Mouse (Mus musculus) liver, postnatal 0 days (tissue): ENCODE measurements around the gene Nrk. TPM values are rescaled to one million over a fixed set of nuclear protein-coding genes. Genes with fewer than 3 reads are reported as not detected.

ENCODE experiments used
- ATAC-seq: fragments of 200-750 bp; cut with Nextera tagmentation; 2 replicates; pipeline ENCODE4 v1.8.0; 2017; ENCODE audit warnings: mild to moderate bottlenecking, moderate library complexity
- DNase-seq: peaks from one replicate; pipeline ENCODE4 v3.0.0-alpha.2; 2016
- H3K27ac ChIP-seq: fragments of 300-500 bp; sonication (generic); 2 replicates; pipeline ENCODE4 v1.5.1; 2014; ENCODE audit warnings: antibody characterized with exemption, moderate library complexity, mild to moderate bottlenecking, low read depth
- H3K27me3 ChIP-seq: fragments of 300-500 bp; sonication (generic); 2 replicates; pipeline ENCODE4 v1.6.1; 2014; ENCODE audit warnings: low read length, control low read depth, mixed read lengths; ENCODE audit not compliant: insufficient read depth
- H3K36me3 ChIP-seq: fragments of 300-500 bp; sonication (generic); replicated peaks from 2 replicates; pipeline ENCODE4 v1.6.1; 2014; ENCODE audit warnings: mild to moderate bottlenecking, control low read depth, low read length, moderate library complexity, mixed read lengths; ENCODE audit not compliant: insufficient read depth
- H3K4me1 ChIP-seq: fragments of 300-500 bp; sonication (generic); 2 replicates; pipeline ENCODE4 v1.6.1; 2014; ENCODE audit warnings: antibody characterized with exemption, mild to moderate bottlenecking, control low read depth; ENCODE audit not compliant: insufficient read depth
- H3K4me2 ChIP-seq: fragments of 300-500 bp; sonication (generic); 2 replicates; pipeline ENCODE4 v1.6.1; 2014; ENCODE audit warnings: low read depth, mild to moderate bottlenecking, low read length, moderate library complexity, mixed read lengths
- H3K4me3 ChIP-seq: fragments of 300-500 bp; sonication (generic); 2 replicates; pipeline ENCODE4 v1.5.1; 2014; ENCODE audit warnings: low read depth, low read length
- H3K9ac ChIP-seq: fragments of 300-500 bp; sonication (generic); replicated peaks from 2 replicates; pipeline ENCODE4 v1.6.1; 2014; ENCODE audit warnings: mild to moderate bottlenecking, moderate library complexity
- H3K9me3 ChIP-seq: fragments of 300-500 bp; sonication (generic); 2 replicates; pipeline ENCODE4 v1.6.1; 2016; ENCODE audit warnings: mild to moderate bottlenecking, control low read depth, low read length, mixed read lengths
- CTCF ChIP-seq: sonication (generic); IDR thresholded peaks from 2 replicates; pipeline ENCODE4 v1.5.1; 2016; ENCODE audit warnings: antibody characterized with exemption, low read depth
- EP300 ChIP-seq: IDR thresholded peaks from 2 replicates; pipeline ENCODE4 v1.6.1; 2016; ENCODE audit warnings: antibody characterized with exemption, low read depth, mild to moderate bottlenecking
- WGBS: fragments of 180-500 bp; shearing (Covaris S2); extraction: QIAGEN DNeasy Blood & Tissue Kit; methylation state at CpG from one replicate; pipeline ENCODE4 v1.1.7; 2014; ENCODE audit not compliant: insufficient replicate concordance; 5-methylcytosine and 5-hydroxymethylcytosine counted together
- polyA plus RNA-seq: library from polyadenylated mRNA; unstranded; fragments of >200 nt; fragmentation: Nextera tagmentation; extraction: Ambion mirVana; gene quantifications from 2 replicates; pipeline ENCODE4 v1.2.1, GENCODE M21; 2015

The Nrk gene
- polyA plus RNA-seq, 1 experiment from 2014 or later, result 0.40 TPM

- 65% methylated on average over 3 of the region's 3 CpGs for WGBS
- Histone ChIP-seq H3K4me3 (no peak overlapping the region), H3K27me3 (no peaks in the 10 kb centered on the region), H3K4me2 (no peak overlapping the region), H3K36me3 (no peaks in the 10 kb centered on the region), H3K9ac (no peak overlapping the region), H3K4me1 (no peaks in the 10 kb centered on the region), H3K9me3 (no peaks in the 10 kb centered on the region), H3K27ac (no peak overlapping the region)
- DNase-seq (no peak), ATAC-seq (no peak)
- TF ChIP-seq CTCF (no peak), EP300 (no peak)
Measured at GRCm38 (mm10) chrX:138978501-138978900, 64.3 kb downstream of the Nrk start.

DNA sequence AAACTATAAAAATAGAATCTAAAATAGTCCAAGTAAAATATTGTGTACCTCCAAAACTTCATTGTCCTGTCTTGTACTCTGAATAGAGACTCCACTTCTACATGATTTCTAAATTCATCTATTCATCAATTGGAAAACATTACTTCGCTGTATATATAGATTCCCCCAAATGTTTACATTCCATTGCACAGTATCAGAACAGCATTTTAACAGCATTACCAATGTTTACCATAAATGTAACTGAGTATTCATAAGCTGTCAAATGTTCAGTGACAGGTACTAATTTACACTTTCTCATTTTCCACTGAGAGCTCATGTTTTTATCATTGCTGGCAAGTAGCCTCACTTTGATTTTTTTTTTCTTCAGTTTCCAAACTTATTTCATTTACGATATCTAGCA lies 65.0 kb downstream of the Nrk start:
- DNase-seq (no peak), ATAC-seq (no peak)
- TF ChIP-seq EP300 (no peak), CTCF (no peak)
- no peak overlapping the region for H3K9ac ChIP-seq
- H3K27ac ChIP-seq, result no peak overlapping the region
- H3K4me3 ChIP-seq, result no peak overlapping the region
- H3K36me3 ChIP-seq, result no peaks in the 10 kb centered on the region
- 71% methylated on average over 2 of the region's 2 CpGs for WGBS
- H3K4me1 ChIP-seq, result no peaks in the 10 kb centered on the region
- H3K27me3 ChIP-seq, result no peaks in the 10 kb centered on the region
- no peaks in the 10 kb centered on the region for H3K9me3 ChIP-seq
- no peak overlapping the region for H3K4me2 ChIP-seq

DNA sequence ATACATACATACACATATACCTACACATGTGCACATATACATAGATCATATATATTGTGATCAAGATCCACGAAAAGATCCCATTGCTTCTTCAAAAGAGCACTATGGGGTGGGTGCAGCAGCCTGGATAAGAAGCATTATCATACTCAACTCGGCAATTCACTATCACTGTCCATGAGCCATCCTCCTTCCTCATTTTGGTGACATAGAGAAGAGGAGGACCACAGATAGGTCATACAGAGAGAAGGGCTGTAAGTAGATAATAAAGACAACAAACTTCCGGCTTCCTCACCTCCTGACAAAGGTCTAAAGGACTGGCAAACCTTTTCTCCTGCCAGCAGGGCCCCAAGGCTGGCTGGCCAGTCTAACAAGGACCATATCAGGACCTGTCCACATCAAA lies 100.3 kb downstream of the Nrk start:
- Histone ChIP-seq H3K4me2 (no peak overlapping the region), H3K27ac (no peak overlapping the region), H3K4me3 (no peak overlapping the region), H3K36me3 (no peaks in the 10 kb centered on the region), H3K27me3 (no peaks in the 10 kb centered on the region), H3K4me1 (no peaks in the 10 kb centered on the region), H3K9me3 (no peaks in the 10 kb centered on the region), H3K9ac (no peak overlapping the region)
- ATAC-seq (no peak), DNase-seq (no peak)
- TF ChIP-seq EP300, result no peak
- TF ChIP-seq CTCF, result no peak
- 36% methylated on average over 3 of the region's 3 CpGs for WGBS

DNA sequence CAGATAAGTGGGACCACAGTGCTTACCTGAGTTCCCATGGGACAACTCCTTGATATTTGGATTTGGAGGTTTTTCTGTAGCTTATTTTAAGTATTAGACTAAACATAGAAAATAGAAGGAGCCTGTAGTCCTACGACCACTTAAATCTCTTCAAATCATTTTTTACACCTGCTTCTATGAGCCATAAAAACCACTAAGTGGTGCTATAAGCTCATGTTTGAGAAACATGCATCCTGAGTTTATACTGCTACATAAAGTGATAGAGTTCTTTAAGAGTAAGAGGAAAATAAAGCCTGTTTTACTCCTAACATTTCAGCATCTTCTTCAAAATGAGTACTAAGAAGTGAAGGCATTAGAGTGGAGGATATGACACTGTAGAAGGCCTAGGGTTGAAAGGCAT lies 102.3 kb downstream of the Nrk start:
- ATAC-seq, result no peak
- Histone ChIP-seq H3K4me2 (no peak overlapping the region), H3K9ac (no peak overlapping the region), H3K4me1 (no peaks in the 10 kb centered on the region), H3K36me3 (no peaks in the 10 kb centered on the region), H3K9me3 (no peaks in the 10 kb centered on the region), H3K27me3 (no peaks in the 10 kb centered on the region), H3K27ac (no peak overlapping the region), H3K4me3 (no peak overlapping the region)
- TF ChIP-seq EP300, result no peak
- TF ChIP-seq CTCF, result peak; percentile 36; the same call in 1 of the 2 replicates
- 57% methylated on average over 1 of the region's 1 CpGs for WGBS
- DNase-seq, result no peak

- Histone ChIP-seq H3K9me3 (no peaks in the 10 kb centered on the region), H3K4me3 (no peak overlapping the region), H3K9ac (no peak overlapping the region), H3K36me3 (no peaks in the 10 kb centered on the region), H3K27me3 (no peaks in the 10 kb centered on the region), H3K27ac (no peak overlapping the region), H3K4me2 (no peak overlapping the region), H3K4me1 (no peaks in the 10 kb centered on the region)
- ATAC-seq, result no peak
- 68% methylated on average over 3 of the region's 3 CpGs for WGBS
- DNase-seq, result no peak
- no peak for TF ChIP-seq CTCF
- no peak for TF ChIP-seq EP300
Measured at GRCm38 (mm10) chrX:139026532-139027097, 112.4 kb downstream of the Nrk start.

DNA sequence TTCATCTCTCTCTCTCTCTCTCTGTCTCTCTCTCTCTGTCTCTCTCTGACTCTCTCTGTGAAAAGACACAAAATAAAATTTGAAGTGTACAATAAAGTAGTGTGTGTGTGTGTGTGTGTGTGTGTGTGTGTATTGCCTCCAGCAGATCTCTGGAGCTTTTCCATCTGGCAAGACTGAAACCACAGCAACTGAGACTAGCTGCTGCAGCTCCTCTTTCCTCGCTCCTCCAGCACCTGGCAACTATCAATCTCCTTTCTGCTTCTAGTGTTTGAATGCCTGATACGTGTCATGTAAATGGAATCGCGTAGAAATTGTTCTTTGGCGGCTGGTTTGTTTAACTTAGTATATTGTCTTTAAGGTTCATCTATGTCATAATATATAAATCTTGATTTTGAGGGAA lies 113.1 kb downstream of the Nrk start:
- no peaks in the 10 kb centered on the region for H3K4me1 ChIP-seq
- no peaks in the 10 kb centered on the region for H3K36me3 ChIP-seq
- no peak overlapping the region for H3K4me2 ChIP-seq
- WGBS, result 63% methylated on average over 5 of the region's 5 CpGs
- no peak overlapping the region for H3K9ac ChIP-seq
- no peak for DNase-seq
- H3K27me3 ChIP-seq, result no peaks in the 10 kb centered on the region
- no peak overlapping the region for H3K4me3 ChIP-seq
- no peak for ATAC-seq
- TF ChIP-seq CTCF (no peak), EP300 (no peak)
- no peak overlapping the region for H3K27ac ChIP-seq
- no peaks in the 10 kb centered on the region for H3K9me3 ChIP-seq

DNA sequence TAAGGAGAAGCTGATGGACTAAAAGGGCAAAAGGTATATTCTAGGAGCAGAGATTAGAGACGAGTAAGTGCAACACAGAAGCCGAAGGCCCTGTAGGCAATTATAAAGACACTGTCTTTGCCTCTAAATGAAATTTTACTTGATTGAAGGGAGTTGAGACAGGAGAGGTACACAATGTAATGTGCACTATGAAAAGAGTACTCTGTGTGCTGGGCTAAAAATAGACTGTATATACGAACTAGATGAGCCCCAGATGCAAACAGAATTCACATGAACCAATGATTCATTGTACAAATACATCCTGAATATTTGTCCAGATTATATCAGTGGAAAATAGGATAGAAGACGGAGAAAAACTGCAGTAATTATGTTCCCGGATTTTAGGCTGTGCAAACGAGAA lies 113.7 kb downstream of the Nrk start:
- no peak overlapping the region for H3K9ac ChIP-seq
- 61% methylated on average over 6 of the region's 6 CpGs for WGBS
- ATAC-seq, result no peak
- H3K36me3 ChIP-seq, result no peaks in the 10 kb centered on the region
- H3K27me3 ChIP-seq, result no peaks in the 10 kb centered on the region
- DNase-seq, result no peak
- no peak overlapping the region for H3K27ac ChIP-seq
- no peaks in the 10 kb centered on the region for H3K4me1 ChIP-seq
- no peak overlapping the region for H3K4me3 ChIP-seq
- H3K9me3 ChIP-seq, result no peaks in the 10 kb centered on the region
- no peak for TF ChIP-seq CTCF
- TF ChIP-seq EP300, result no peak
- H3K4me2 ChIP-seq, result no peak overlapping the region
